Mouse (Mus musculus) MEL (cell line): ENCODE measurements around the gene Timm13. TPM values are rescaled to one million over a fixed set of nuclear protein-coding genes. Genes with fewer than 3 reads are reported as not detected.

Experiments used
- DNase-seq: peaks from one replicate; pipeline ENCODE4 v3.0.0; 2011; ENCODE audit warnings: low read depth, low spot score
- H3K27ac ChIP-seq: 2 replicates; pipeline ENCODE4 v1.5.1; 2012; ENCODE audit warnings: low read depth, mild to moderate bottlenecking, control low read depth, low read length, moderate library complexity; ENCODE audit not compliant: control insufficient read depth
- H3K27me3 ChIP-seq, 2 experiments: fragments of 150-350 bp in 1 of 2; sonication (generic) in 1 of 2; 2 replicates each; pipeline ENCODE4 v1.6.1; 2012; ENCODE audit warnings: low read length in 2 of 2, mild to moderate bottlenecking in 2 of 2, improper control_type of control experiment in 1 of 2, moderate library complexity in 1 of 2; ENCODE audit not compliant: insufficient read depth in 2 of 2, control insufficient read depth in 1 of 2
- H3K36me3 ChIP-seq, 2 experiments: 2 replicates each; pipeline ENCODE4 v1.6.1; 2012 to 2014; ENCODE audit warnings: low read length in 2 of 2, improper control_type of control experiment in 1 of 2, inconsistent platforms in 1 of 2, mild to moderate bottlenecking in 1 of 2; ENCODE audit not compliant: insufficient read depth in 2 of 2, control insufficient read depth in 1 of 2
- H3K4me1 ChIP-seq, 2 experiments: fragments of 150-350 bp in 1 of 2; sonication (generic) in 1 of 2; 2 replicates each; pipeline ENCODE4 v1.6.1; 2012; ENCODE audit warnings: low read length in 2 of 2, improper control_type of control experiment in 1 of 2, mild to moderate bottlenecking in 1 of 2; ENCODE audit not compliant: insufficient read depth in 2 of 2, control insufficient read depth in 1 of 2
- H3K4me3 ChIP-seq, 2 experiments: fragments of 150-350 bp in 1 of 2; sonication (generic) in 1 of 2; 2 replicates each; pipeline ENCODE4 v1.5.1; 2012; ENCODE audit warnings: low read depth in 2 of 2, low read length in 2 of 2, mild to moderate bottlenecking in 2 of 2, moderate library complexity in 2 of 2, control low read depth in 1 of 2, improper control_type of control experiment in 1 of 2; ENCODE audit not compliant: control insufficient read depth in 1 of 2, insufficient read depth in 1 of 2
- H3K79me2 ChIP-seq: 2 replicates; pipeline ENCODE4 v1.6.1; 2012; ENCODE audit warnings: mild to moderate bottlenecking, low read length, moderate library complexity; ENCODE audit not compliant: control insufficient read depth, poor library complexity, insufficient read depth
- H3K9ac ChIP-seq: 2 replicates; pipeline ENCODE4 v1.6.1; 2012; ENCODE audit warnings: low read depth, mild to moderate bottlenecking, control low read depth, low read length, moderate library complexity; ENCODE audit not compliant: control insufficient read depth, poor library complexity, severe bottlenecking
- H3K9me3 ChIP-seq: fragments of 150-350 bp; sonication (generic); replicated peaks from 2 replicates; pipeline ENCODE4 v1.6.1; 2012; ENCODE audit warnings: mild to moderate bottlenecking, low read length, improper control_type of control experiment, moderate library complexity; ENCODE audit not compliant: insufficient read depth
- CHD1 ChIP-seq: IDR thresholded peaks from 2 replicates; pipeline ENCODE4 v1.6.1; 2012; ENCODE audit warnings: low read depth, mild to moderate bottlenecking, inconsistent platforms, low read length, improper control_type of control experiment
- CHD2 ChIP-seq: IDR thresholded peaks from 2 replicates; pipeline ENCODE4 v1.6.1; 2011; ENCODE audit warnings: low read length, improper control_type of control experiment
- CTCF ChIP-seq, 3 experiments: IDR thresholded peaks in 2 of 3; conservative IDR thresholded peaks in 1 of 3; 2 replicates each; pipeline ENCODE4 v1.5.1; 2011 to 2012; ENCODE audit warnings: low read length in 3 of 3, low read depth in 2 of 3, mild to moderate bottlenecking in 2 of 3, improper control_type of control experiment in 1 of 3, inconsistent platforms in 1 of 3, mixed read lengths in 1 of 3, moderate library complexity in 1 of 3; ENCODE audit not compliant: control insufficient read depth in 1 of 3, insufficient read depth in 1 of 3, poor library complexity in 1 of 3, severe bottlenecking in 1 of 3
- ELF1 ChIP-seq: IDR thresholded peaks from 2 replicates; pipeline ENCODE4 v1.6.1; 2014; ENCODE audit warnings: low read depth, mild to moderate bottlenecking, inconsistent platforms, low read length, improper control_type of control experiment, moderate library complexity
- EP300 ChIP-seq, 2 experiments: IDR thresholded peaks; 2 replicates each; pipeline ENCODE4 v1.6.1; 2011; ENCODE audit warnings: improper control_type of control experiment in 2 of 2, low read length in 2 of 2, low read depth in 1 of 2, mild to moderate bottlenecking in 1 of 2
- GABPA ChIP-seq: IDR thresholded peaks from 2 replicates; pipeline ENCODE4 v1.6.1; 2012; ENCODE audit warnings: low read depth, mild to moderate bottlenecking, inconsistent platforms, low read length, improper control_type of control experiment, moderate library complexity
- GATA1 ChIP-seq: IDR thresholded peaks from 2 replicates; pipeline ENCODE4 v1.6.1; 2011; ENCODE audit warnings: low read depth, low read length, improper control_type of control experiment
- HCFC1 ChIP-seq: IDR thresholded peaks from 2 replicates; pipeline ENCODE4 v1.6.1; 2012; ENCODE audit warnings: low read depth, mild to moderate bottlenecking, inconsistent platforms, low read length, improper control_type of control experiment, moderate library complexity
- MAX ChIP-seq: IDR thresholded peaks from 2 replicates; pipeline ENCODE4 v1.6.1; 2011; ENCODE audit warnings: low read length, improper control_type of control experiment
- MAZ ChIP-seq: IDR thresholded peaks from 2 replicates; pipeline ENCODE4 v1.6.1; 2012; ENCODE audit warnings: low read depth, mild to moderate bottlenecking, inconsistent platforms, low read length, improper control_type of control experiment
- MEF2A ChIP-seq: IDR thresholded peaks from 2 replicates; pipeline ENCODE4 v1.6.1; 2014; ENCODE audit warnings: low read depth, mild to moderate bottlenecking, inconsistent platforms, low read length, improper control_type of control experiment; ENCODE audit not compliant: poor library complexity, insufficient replicate concordance, severe bottlenecking; ENCODE audit errors: extremely low read depth
- MXI1 ChIP-seq: IDR thresholded peaks from 2 replicates; pipeline ENCODE4 v1.6.1; 2011; ENCODE audit warnings: mild to moderate bottlenecking, low read depth, low read length, improper control_type of control experiment
- MYB ChIP-seq: IDR thresholded peaks from 2 replicates; pipeline ENCODE4 v1.6.1; 2011; ENCODE audit warnings: mild to moderate bottlenecking, low read depth, low read length, improper control_type of control experiment
- MYC ChIP-seq: IDR thresholded peaks from 2 replicates; pipeline ENCODE4 v1.6.1; 2011; ENCODE audit warnings: low read depth, mild to moderate bottlenecking, low read length, improper control_type of control experiment, moderate library complexity
- NRF1 ChIP-seq: IDR thresholded peaks from 2 replicates; pipeline ENCODE4 v1.6.1; 2014; ENCODE audit warnings: low read depth, mild to moderate bottlenecking, inconsistent platforms, low read length, improper control_type of control experiment, moderate library complexity; ENCODE audit not compliant: poor library complexity, insufficient read depth, severe bottlenecking
- POLR2A ChIP-seq, 2 experiments: IDR thresholded peaks; 2 replicates each; pipeline ENCODE4 v1.6.1; 2011 to 2012; ENCODE audit warnings: low read length in 2 of 2, mild to moderate bottlenecking in 2 of 2, control low read depth in 1 of 2, improper control_type of control experiment in 1 of 2, low read depth in 1 of 2, moderate library complexity in 1 of 2; ENCODE audit not compliant: control insufficient read depth in 1 of 2, insufficient read depth in 1 of 2, poor library complexity in 1 of 2
- POLR2AphosphoS2 ChIP-seq: IDR thresholded peaks from 2 replicates; pipeline ENCODE4 v1.6.1; 2011; ENCODE audit warnings: low read length, improper control_type of control experiment
- RAD21 ChIP-seq: IDR thresholded peaks from 2 replicates; pipeline ENCODE4 v1.6.1; 2011; ENCODE audit warnings: mild to moderate bottlenecking, low read depth, low read length, improper control_type of control experiment
- RCOR1 ChIP-seq: IDR thresholded peaks from 2 replicates; pipeline ENCODE4 v1.6.1; 2012; ENCODE audit warnings: low read depth, mild to moderate bottlenecking, inconsistent platforms, low read length, improper control_type of control experiment
- SIN3A ChIP-seq: IDR thresholded peaks from 2 replicates; pipeline ENCODE4 v1.6.1; 2012; ENCODE audit warnings: low read length, improper control_type of control experiment, inconsistent platforms
- SMC3 ChIP-seq: IDR thresholded peaks from 2 replicates; pipeline ENCODE4 v1.6.1; 2011; ENCODE audit warnings: low read depth, low read length, improper control_type of control experiment
- TBP ChIP-seq: IDR thresholded peaks from 2 replicates; pipeline ENCODE4 v1.8.0; 2011; ENCODE audit warnings: low read depth, low read length, improper control_type of control experiment
- USF2 ChIP-seq, 2 experiments: IDR thresholded peaks; 2 replicates each; pipeline ENCODE4 v1.6.1; 2011 to 2012; ENCODE audit warnings: improper control_type of control experiment in 2 of 2, low read length in 2 of 2, borderline replicate concordance in 1 of 2, inconsistent platforms in 1 of 2, low read depth in 1 of 2, mild to moderate bottlenecking in 1 of 2; ENCODE audit not compliant: insufficient read depth in 1 of 2
- ZC3H11A ChIP-seq: IDR thresholded peaks from 2 replicates; pipeline ENCODE4 v1.6.1; 2012; ENCODE audit warnings: low read depth, mild to moderate bottlenecking, inconsistent platforms, low read length, improper control_type of control experiment
- ZKSCAN1 ChIP-seq: IDR thresholded peaks from 2 replicates; pipeline ENCODE4 v1.6.1; 2012; ENCODE audit warnings: low read depth, mild to moderate bottlenecking, inconsistent platforms, low read length, improper control_type of control experiment, moderate library complexity
- polyA plus RNA-seq, 2 experiments: library from polyadenylated mRNA; stranded (reverse) in 1 of 2; unstranded in 1 of 2; fragments of >175 nt in 1 of 2; fragments of >200 nt in 1 of 2; gene quantifications; 2 replicates each; pipeline versions ENCODE4 v1.2.1 to v1.2.4; 2012; ENCODE audit warnings: low replicate concordance in 2 of 2, low read depth in 1 of 2; ENCODE audit not compliant: insufficient read length in 2 of 2, insufficient read depth in 1 of 2, missing spikeins in 1 of 2
- total RNA-seq: library from RNA; depleted of rRNA; stranded (reverse); fragments of 300-350 nt; gene quantifications from 2 replicates; pipeline ENCODE4 v1.2.3, GENCODE M21; 2012

Timm13 gene
- total and polyA plus RNA-seq, 3 experiments = 329 to 645 (median 349) TPM

GRCm38 (mm10) chr10:80940320-80940987, 39.7 kb upstream of the Timm13 start:
- no peaks in the 10 kb centered on the region; a peak in 1 of 4 replicates for H3K36me3 ChIP-seq
- no peaks in the 10 kb centered on the region for H3K79me2 ChIP-seq
- no peaks in the 10 kb centered on the region for H3K9me3 ChIP-seq
- no peak overlapping the region for H3K9ac ChIP-seq
- TF ChIP-seq CTCF (IDR thresholded peaks at IDR 0.05 in 2 of 3, conservative IDR thresholded peaks at IDR 0.05 in 1 of 3; ENCODE audit: control insufficient read depth in 1 of 3, insufficient read depth in 1 of 3, low read depth in 2 of 3, low read length in 3 of 3, poor library complexity in 1 of 3, severe bottlenecking in 1 of 3) (no peak), MEF2A (0 out of 2 replicates have a peak, but pooled peaks have one; percentile 19), ZC3H11A (no peak), POLR2AphosphoS2 (no peak), SIN3A (no peak), GATA1 (no peak)
- no peak overlapping the region for H3K27ac ChIP-seq
- no peaks in the 10 kb centered on the region for H3K27me3 ChIP-seq
- DNase-seq = no peak
- H3K4me3 ChIP-seq = no peak overlapping the region
- H3K4me1 ChIP-seq = peaks cover 2 to 19% of the 10 kb centered on the region in 2 experiments; a peak in 3 of 4 replicates

DNA sequence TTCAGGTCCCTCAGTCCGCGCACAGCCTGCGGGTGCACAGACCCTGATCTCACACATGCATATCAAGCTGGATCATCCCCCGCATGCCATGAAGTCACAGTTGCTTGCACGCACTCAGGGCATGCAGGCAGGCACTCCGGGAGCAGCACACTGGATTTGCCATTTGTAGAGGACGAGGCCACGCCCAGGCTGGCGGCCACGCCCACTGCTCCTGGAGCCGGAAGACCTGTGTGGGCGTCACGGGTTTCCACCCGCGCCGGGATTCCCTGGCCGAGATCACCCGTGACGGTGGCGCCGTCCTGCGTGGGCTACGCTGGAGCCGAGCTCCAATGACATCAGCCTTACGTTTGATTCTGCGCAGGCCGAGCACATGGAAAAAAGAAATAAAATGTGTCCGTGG, 38.9 kb upstream of the Timm13 start:
- Histone ChIP-seq H3K36me3 (peaks cover 0 to 2% of the 10 kb centered on the region in 2 experiments; a peak in 1 of 4 replicates), H3K27ac (no peak overlapping the region; the same call in 1 of the 2 replicates), H3K4me3 (peak overlapping the region; percentile 50 to 51), H3K4me1 (peaks cover 5 to 21% of the 10 kb centered on the region in 2 experiments)
- TF ChIP-seq MYB = no peak
- 0 out of 2 replicates have a peak, but pooled peaks have one; percentile 37 for TF ChIP-seq TBP
- peak; percentile 62; the same call in 1 of the 2 replicates for TF ChIP-seq MXI1
- 0 out of 2 replicates have a peak, but pooled peaks have one; percentile 29 for TF ChIP-seq MYC
- peak; percentile 54; the same call in 1 of the 2 replicates for TF ChIP-seq SIN3A
- TF ChIP-seq CTCF (IDR thresholded peaks at IDR 0.05 in 2 of 3, conservative IDR thresholded peaks at IDR 0.05 in 1 of 3; ENCODE audit: control insufficient read depth in 1 of 3, insufficient read depth in 1 of 3, low read depth in 2 of 3, low read length in 3 of 3, poor library complexity in 1 of 3, severe bottlenecking in 1 of 3) = no peak
- peak; percentile 33; the same call in 1 of the 2 replicates for TF ChIP-seq NRF1
- TF ChIP-seq RAD21 = no peak
- peak in 1 of 2 experiments; percentile 57; a peak in 1 of 4 replicates for TF ChIP-seq POLR2A (IDR thresholded peaks at IDR 0.05; ENCODE audit: control insufficient read depth in 1 of 2, insufficient read depth in 1 of 2, low read depth in 1 of 2, low read length in 2 of 2, poor library complexity in 1 of 2)
- TF ChIP-seq CHD2 = no peak
- TF ChIP-seq CHD1 = no peak
- TF ChIP-seq MAX = peak; percentile 53; the same call in 1 of the 2 replicates
- TF ChIP-seq SMC3 = no peak
- no peak for TF ChIP-seq ZKSCAN1
- peak in 1 of 2 experiments; percentile 14; a peak in 1 of 4 replicates for TF ChIP-seq EP300 (IDR thresholded peaks at IDR 0.05; ENCODE audit: low read depth in 1 of 2, low read length in 2 of 2)
- TF ChIP-seq GABPA = no peak
- peak; percentile 66 for TF ChIP-seq ELF1
- TF ChIP-seq USF2 (IDR thresholded peaks at IDR 0.05; ENCODE audit: borderline replicate concordance in 1 of 2, insufficient read depth in 1 of 2, low read depth in 1 of 2, low read length in 2 of 2) = no peak
- peak; percentile 37; the same call in 1 of the 2 replicates for TF ChIP-seq HCFC1
- TF ChIP-seq RCOR1 = no peak
- no peak for TF ChIP-seq MAZ
- TF ChIP-seq, all 39 proteins: peak for 10
- no peaks in the 10 kb centered on the region for H3K9me3 ChIP-seq
- DNase-seq = peak; percentile 90
- H3K79me2 ChIP-seq = no peaks in the 10 kb centered on the region
- no peaks in the 10 kb centered on the region for H3K27me3 ChIP-seq
- H3K9ac ChIP-seq = peak overlapping the region; percentile 59
